Mouse (Mus musculus): ENCODE data around the gene Tia1. TPM values are rescaled to one million over a fixed set of nuclear protein-coding genes. Genes with fewer than 3 reads are reported as not detected.

Tia1 gene
- total RNA-seq, 1 experiment from 2014 or later = 146 TPM

GRCm38 (mm10) chr6:86418711-86419110 lies 14.7 kb downstream of the Tia1 start:
- ATAC-seq (ENCODE audit: extremely low read depth, insufficient number of reproducible peaks, low FRiP score, poor library complexity, severe bottlenecking) = no peak

- ATAC-seq (ENCODE audit: extremely low read depth, insufficient number of reproducible peaks, low FRiP score, poor library complexity, severe bottlenecking) = no peak
These were observed 15.2 kb downstream of the Tia1 start for GRCm38 (mm10) chr6:86419239-86419638.

GRCm38 (mm10) chr6:86420491-86420890 lies 16.5 kb downstream of the Tia1 start:
- peak; percentile 77; the same call in 1 of the 2 replicates for ATAC-seq (ENCODE audit: extremely low read depth, insufficient number of reproducible peaks, low FRiP score, poor library complexity, severe bottlenecking)

- no peak for ATAC-seq (ENCODE audit: extremely low read depth, insufficient number of reproducible peaks, low FRiP score, poor library complexity, severe bottlenecking)
These were observed 22.3 kb downstream of the Tia1 start, which contains the start of gene Gm44790 for GRCm38 (mm10) chr6:86426358-86426757. Gene Gm44790 (plus strand): TSS chr6:86426658.

- ATAC-seq (ENCODE audit: extremely low read depth, insufficient number of reproducible peaks, low FRiP score, poor library complexity, severe bottlenecking) = no peak
These were observed 27.5 kb downstream of the Tia1 start for GRCm38 (mm10) chr6:86431531-86431930.

GRCm38 (mm10) chr6:86433696-86434095 lies 29.7 kb downstream of the Tia1 start:
- ATAC-seq (ENCODE audit: extremely low read depth, insufficient number of reproducible peaks, low FRiP score, poor library complexity, severe bottlenecking) = no peak

GRCm38 (mm10) chr6:86437711-86438110 lies 33.7 kb downstream of the Tia1 start:
- ATAC-seq (ENCODE audit: extremely low read depth, insufficient number of reproducible peaks, low FRiP score, poor library complexity, severe bottlenecking) = peak; percentile 48; the same call in 1 of the 2 replicates

GRCm38 (mm10) chr6:86438272-86439118 lies 34.5 kb downstream of the Tia1 start, which contains the start of gene C87436:
Gene C87436 (plus strand): TSS chr6:86438374.
- peak; percentile 84 for ATAC-seq (ENCODE audit: extremely low read depth, insufficient number of reproducible peaks, low FRiP score, poor library complexity, severe bottlenecking)

GRCm38 (mm10) chr6:86439119-86439496 lies 35.1 kb downstream of the Tia1 start:
- ATAC-seq (ENCODE audit: extremely low read depth, insufficient number of reproducible peaks, low FRiP score, poor library complexity, severe bottlenecking) = no peak

GRCm38 (mm10) chr6:86439531-86439930 lies 35.5 kb downstream of the Tia1 start:
- ATAC-seq (ENCODE audit: extremely low read depth, insufficient number of reproducible peaks, low FRiP score, poor library complexity, severe bottlenecking) = no peak

- no peak for ATAC-seq (ENCODE audit: extremely low read depth, insufficient number of reproducible peaks, low FRiP score, poor library complexity, severe bottlenecking)
These were observed 37.6 kb downstream of the Tia1 start for GRCm38 (mm10) chr6:86441571-86441970.

- ATAC-seq (ENCODE audit: extremely low read depth, insufficient number of reproducible peaks, low FRiP score, poor library complexity, severe bottlenecking) = no peak
These were observed 41.5 kb downstream of the Tia1 start for GRCm38 (mm10) chr6:86445551-86445950.

GRCm38 (mm10) chr6:86446927-86447568 lies 43.0 kb downstream of the Tia1 start:
- ATAC-seq (ENCODE audit: extremely low read depth, insufficient number of reproducible peaks, low FRiP score, poor library complexity, severe bottlenecking) = no peak

- no peak for ATAC-seq (ENCODE audit: extremely low read depth, insufficient number of reproducible peaks, low FRiP score, poor library complexity, severe bottlenecking)
These were observed 52.7 kb downstream of the Tia1 start for GRCm38 (mm10) chr6:86456727-86457126.

- ATAC-seq (ENCODE audit: extremely low read depth, insufficient number of reproducible peaks, low FRiP score, poor library complexity, severe bottlenecking) = no peak
These were observed 59.1 kb downstream of the Tia1 start for GRCm38 (mm10) chr6:86463079-86463478.

- ATAC-seq (ENCODE audit: extremely low read depth, insufficient number of reproducible peaks, low FRiP score, poor library complexity, severe bottlenecking) = no peak
These were observed 67.3 kb downstream of the Tia1 start for GRCm38 (mm10) chr6:86471317-86471716.

GRCm38 (mm10) chr6:86471760-86472099 lies 67.7 kb downstream of the Tia1 start:
- ATAC-seq (ENCODE audit: extremely low read depth, insufficient number of reproducible peaks, low FRiP score, poor library complexity, severe bottlenecking) = no peak

GRCm38 (mm10) chr6:86472100-86472955 lies 68.3 kb downstream of the Tia1 start:
- peak; percentile 88 for ATAC-seq (ENCODE audit: extremely low read depth, insufficient number of reproducible peaks, low FRiP score, poor library complexity, severe bottlenecking)

- no peak for ATAC-seq (ENCODE audit: extremely low read depth, insufficient number of reproducible peaks, low FRiP score, poor library complexity, severe bottlenecking)
These were observed 69.1 kb downstream of the Tia1 start for GRCm38 (mm10) chr6:86473077-86473476.
